Mouse (Mus musculus) induced T-regulatory cell, adult 2 months (primary cell): ENCODE results near the gene Cd79a.
"Not testable (repeated sequence)": the region's sequence is repeated elsewhere in the genome, so short reads cannot be mapped to it uniquely, and the experiment has no call there.

Source experiments
- DNase-seq: peaks from one replicate; pipeline ENCODE4 v3.0.0-alpha.2; 2012; ENCODE audit warnings: low read depth

The Cd79a gene

DNA sequence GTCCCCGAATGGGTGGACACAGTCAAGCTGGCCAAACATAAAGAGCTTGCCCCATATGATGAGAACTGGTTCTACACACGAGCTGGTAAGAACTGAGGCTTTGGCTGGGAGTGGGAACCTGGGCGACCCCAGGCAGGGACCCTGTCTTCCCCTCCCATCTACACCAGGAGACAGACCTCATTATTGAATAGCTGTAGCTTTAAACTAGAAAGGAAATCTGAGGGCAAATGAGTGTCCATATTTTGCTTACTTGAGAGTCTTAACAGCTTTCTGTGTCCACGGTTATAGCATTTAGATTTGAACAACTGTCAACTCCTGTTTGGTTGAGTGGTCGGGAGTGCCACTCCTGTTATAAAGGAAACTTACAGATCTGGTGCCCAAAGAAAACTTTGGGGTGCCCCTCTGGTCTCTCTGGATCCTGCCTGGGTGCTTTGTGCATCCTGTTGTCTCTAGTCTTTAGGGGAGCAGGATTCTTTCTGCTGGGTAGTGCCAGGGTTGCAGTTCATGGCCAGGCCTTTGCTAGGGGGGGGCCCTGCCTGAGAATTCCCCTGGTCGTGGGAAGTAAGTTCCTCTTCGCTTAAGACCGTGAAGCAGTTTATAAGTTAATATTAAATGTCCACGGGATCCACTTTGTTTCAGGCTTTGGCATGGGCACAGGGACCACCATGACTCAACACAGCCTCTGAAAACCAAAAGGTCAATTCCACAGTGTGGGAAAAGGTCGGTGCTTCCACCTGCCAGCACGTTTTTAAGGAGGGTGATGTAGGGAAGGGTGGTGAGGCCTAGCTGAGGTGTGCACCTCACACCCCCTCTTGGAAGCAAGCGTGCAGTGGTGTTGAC lies 11.5 kb upstream of the Cd79a start:
- peak; percentile 29 for DNase-seq

DNA sequence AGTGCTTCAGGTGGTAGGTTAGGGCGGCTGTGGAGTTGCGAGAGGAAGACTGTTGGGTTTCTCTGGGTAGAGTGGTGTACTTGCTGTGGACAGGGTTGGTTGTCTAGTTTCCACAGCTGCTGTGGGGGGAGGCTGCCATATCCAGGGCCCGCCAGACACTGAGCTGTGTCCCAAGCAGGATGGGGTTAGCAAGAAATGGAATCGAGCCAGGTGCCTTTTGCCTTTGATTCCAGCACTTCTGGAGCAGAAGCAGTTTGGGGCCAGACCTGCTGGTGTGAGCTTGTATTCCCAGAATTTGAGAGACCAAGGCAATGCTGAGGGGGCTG lies 10.9 kb upstream of the Cd79a start:
- DNase-seq: no peak

DNA sequence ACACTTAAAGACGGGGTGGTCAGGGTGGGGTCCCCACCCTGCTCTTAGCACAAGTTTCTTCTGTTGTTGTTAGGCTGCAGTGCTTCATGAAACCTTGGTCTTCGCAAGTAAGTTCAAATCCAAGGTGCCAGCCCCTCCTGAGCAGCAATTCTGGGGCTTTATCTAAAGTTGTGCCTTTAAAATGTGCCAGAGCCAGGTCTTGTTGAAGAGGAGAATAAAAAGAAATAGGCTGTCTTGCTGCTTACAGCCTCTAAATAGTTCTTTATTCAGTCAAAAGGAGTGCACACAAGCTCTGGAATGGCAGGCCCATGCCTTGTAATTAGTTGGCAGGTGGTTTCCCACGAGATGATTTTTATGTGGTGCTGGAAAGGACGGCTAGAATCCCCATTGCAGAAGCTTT lies 10.1 kb upstream of the Cd79a start:
- DNase-seq: no peak

DNA sequence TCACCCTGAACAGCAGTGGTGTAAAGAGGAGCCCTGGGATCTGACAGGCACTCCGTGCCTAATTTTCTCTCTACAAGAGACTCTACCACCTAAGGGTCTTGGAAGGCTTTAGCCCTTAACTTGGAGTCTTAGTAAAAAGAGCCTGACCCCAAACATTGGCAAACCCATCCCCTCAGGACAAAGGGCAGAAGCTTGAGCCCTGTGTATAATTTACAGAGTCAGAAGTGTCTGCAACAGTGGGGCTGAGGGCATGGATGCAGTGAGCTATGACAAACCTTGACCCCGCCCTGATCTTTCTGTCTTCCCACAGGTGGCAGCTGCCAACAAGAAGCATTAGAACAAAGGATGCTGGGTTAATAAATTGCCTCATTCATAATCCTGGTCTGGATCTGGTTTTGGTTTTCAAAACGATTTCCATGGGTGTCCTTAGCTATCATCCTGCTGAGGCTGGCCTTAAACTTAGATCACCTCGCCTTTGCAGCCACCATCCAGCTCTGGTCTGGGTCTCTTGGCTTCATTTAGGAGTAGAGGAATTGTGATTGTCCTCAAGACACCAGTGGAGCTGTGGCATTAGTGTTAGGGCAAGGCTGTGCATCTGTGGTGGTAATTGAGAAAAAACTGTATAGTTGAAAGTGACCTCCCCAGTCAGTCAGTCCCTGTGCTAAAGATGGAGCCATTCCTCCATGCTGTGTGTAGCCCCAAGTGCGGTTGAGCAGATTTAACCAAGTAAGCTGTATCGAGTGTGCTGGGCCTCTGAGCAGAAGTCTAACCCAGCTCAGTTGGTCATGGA lies 7.6 kb upstream of the Cd79a start:
- no peak for DNase-seq

GRCm38 (mm10) chr7:24890281-24891216 lies 6.6 kb upstream of the Cd79a start:
- peak; percentile 92 for DNase-seq

DNA sequence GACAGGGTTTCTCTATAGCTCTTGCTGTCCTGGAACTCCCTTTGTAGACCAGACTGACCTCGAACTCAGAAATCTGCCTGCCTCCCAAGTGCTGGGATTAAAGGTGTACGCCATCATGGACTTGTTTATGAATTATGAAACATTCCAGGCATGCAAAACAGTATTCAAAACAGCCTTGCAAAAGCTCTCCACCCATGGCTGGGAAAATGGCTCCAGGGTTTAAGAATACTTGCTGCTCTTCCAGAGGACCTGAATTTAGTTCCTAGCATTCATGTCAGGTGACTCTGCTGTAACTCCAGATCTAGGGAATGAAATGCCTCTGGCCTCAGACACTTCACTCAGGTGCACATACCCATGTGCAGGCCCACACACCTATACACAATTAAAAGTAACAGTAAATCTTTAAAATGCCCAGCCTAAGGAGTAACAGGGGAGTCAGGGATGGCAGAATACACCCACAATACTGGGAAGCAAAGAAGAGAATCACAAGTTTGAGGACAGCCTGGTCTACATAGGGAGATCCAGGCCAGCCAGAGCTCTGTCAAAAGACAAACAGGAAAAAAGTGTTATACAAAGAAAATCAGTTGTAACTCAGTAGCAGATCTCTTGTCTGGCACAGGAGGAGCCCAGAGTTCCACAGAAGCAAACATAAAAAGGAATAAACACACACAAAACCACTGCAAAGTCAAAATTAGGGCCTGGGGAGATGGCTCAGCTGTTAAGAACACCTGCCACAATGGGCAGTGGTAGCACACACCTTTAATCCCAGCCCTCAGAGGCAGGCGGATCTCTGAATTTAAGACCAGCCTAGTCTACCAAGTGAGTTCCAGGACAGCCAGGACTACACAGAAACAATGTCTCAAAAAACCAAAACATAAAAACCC lies 5.7 kb upstream of the Cd79a start:
- no peak for DNase-seq

DNA sequence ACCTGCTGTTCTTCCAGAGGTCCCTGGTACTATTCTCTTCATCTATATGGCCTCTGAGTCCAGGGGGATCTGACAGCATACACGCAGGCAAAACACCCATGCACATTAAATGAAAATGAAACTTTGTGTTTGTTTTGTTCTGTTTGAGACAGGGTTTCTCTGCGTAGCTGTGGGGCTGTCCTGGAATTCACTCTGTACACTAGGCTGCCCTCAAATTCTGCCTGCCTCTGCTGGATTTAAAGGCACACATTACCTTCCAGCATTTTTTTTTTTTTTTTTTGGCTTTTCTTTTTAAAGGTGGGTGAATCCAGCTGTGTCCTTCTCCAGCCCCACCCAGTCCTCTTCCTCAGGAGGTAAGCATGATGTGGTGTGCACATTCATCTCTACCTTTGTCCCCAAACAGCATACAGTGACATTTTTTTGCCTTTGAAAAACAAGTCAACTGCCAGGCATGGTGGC lies 5.0 kb upstream of the Cd79a start:
- DNase-seq: peak; percentile 63

DNA sequence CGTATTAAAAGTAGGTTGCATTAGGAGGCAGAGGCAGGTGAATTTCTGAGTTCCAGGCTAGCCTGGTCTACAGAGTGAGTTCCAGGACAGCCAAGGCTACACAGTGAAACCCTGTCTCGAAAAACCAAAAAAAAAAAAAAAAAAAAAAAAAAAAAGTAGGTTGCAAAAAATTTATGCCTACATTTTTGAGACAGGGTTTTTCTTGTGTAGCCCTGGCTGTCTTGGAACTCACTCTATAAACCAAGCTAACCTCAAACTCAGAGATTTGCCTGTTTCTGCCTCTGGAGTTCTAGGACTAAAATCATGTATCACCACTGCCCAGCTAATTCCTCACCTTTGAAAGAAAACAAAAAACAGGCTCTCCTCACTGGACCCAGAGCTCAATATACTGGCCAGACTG lies 1.4 kb upstream of the Cd79a start:
- not testable (repeated sequence) for DNase-seq

DNA sequence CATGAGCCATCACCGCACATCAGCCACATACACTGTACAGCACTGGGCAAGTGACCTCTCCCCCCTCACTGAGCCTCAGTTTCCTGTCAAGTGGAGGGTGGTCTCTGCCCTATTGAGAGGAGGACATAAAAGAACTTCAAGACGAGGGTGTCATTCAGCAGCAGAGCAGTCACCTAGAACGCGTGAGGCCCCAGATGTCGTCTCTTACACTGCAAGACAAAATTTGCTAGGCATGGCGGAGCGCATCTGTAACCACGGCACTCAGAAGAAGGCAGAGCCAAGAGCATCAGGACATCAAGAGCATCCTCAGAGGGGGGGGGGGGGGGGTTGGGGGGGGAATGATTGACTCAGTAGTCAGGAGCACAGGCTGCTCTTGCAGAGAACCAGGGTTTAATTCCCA lies 912 bp upstream of the Cd79a start:
- no peak for DNase-seq

DNA sequence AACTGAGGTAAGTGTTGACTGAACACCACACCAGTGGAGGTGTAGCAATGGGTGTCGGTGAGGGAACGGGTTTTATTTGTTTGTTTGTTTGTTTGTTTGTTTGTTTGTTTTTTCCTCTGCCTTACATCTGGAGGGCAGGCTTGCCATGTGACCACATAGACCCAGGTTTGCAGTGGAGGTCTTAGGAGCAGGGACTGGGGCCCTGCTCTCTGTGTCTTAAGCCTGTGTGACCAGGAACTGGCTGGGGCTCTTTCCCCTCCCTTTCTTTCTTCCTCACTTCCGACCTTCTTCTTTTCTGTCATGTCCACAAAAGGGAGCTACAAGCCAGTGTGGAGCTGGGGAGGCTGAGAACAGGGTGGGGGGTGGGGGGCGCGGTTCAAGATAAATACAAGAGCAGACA lies 778 bp downstream of the Cd79a start:
- DNase-seq: no peak

DNA sequence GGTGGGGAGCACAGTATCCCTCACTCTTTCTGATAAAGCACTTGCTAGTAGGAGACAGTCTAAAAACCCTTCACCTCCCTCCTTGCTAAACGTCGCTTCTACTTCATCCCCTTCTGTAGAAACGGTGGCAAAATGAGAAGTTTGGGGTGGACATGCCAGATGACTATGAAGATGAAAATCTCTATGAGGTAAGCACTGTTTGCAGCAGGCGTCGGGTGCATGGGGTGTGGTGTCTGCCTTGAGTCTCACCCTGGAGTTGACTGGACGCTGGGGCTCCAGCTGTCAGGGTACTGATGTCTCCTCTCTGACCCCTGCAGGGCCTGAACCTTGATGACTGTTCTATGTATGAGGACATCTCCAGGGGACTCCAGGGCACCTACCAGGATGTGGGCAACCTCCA lies 3.9 kb downstream of the Cd79a start:
- peak; percentile 55 for DNase-seq

GRCm38 (mm10) chr7:24901842-24902241 lies 4.7 kb downstream of the Cd79a start:
- peak; percentile 86 for DNase-seq

GRCm38 (mm10) chr7:24902264-24902629 lies 5.1 kb downstream of the Cd79a start:
- no peak for DNase-seq

DNA sequence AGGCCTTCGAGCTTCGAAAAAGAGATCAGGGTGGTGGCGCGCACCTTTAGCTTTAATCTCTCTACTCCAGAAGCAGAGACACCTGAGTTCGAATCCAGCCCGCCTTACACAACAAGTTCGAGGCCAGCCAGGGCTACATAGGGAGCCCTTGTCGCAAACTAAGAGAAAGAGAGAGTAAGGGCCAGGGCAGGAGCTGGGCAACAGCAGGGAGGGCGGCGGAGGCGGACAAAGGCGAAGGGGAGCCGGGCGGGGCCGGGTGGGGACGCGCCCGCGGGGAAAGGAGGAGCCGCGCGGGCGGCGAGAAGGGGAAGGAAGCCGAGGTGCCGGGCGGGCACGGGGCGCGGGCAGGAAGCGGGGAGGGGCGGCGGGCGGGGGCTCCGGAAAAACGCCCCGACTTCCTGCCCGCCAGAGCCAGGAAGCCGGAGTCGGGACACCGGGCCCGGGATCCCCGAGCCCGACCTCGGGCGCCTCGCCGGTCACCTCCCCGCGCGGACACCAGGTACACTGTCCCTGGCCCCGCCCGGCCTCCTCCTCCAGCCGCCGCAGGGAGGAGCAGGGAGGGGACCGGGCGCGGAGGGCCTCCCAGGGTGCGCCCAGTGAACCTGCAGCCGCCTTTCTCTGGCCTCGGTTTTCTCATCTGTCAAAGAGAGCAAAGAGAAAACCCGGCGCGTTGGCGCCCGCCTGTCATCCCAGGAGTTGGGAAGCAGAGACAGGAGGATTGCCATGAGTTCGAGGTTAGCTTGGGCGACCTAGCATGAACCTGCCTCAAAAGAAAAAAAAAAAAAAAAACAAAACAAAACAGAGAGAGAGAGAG lies 5.7 kb downstream of the Cd79a start, which contains the start of gene Arhgef1:
TSS of gene Arhgef1 (plus strand) at position 283 of the 814 bp plus-strand sequence.
- peak; percentile 89 for DNase-seq

DNA sequence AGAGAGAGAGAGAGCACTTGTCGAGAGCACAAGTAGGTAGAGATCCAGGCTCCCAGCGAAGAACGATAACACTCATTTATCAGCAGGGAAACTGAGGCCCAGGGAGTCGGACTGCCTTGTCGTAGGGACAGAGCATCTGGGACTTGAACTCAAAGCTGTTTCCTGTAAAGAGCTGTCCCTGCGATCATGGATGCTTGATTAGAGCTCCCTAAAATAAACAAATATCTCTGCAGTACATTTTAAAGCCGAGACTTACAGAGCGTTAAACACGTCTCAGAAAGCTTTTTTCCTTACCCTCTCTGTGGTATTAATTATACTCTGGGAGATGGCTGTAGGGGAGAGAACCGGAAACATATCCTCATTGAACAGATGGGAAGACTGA lies 6.3 kb downstream of the Cd79a start:
- no peak for DNase-seq

GRCm38 (mm10) chr7:24904070-24904483 lies 6.9 kb downstream of the Cd79a start:
- DNase-seq: peak; percentile 98

GRCm38 (mm10) chr7:24904936-24905335 lies 7.8 kb downstream of the Cd79a start:
- peak; percentile 87 for DNase-seq

DNA sequence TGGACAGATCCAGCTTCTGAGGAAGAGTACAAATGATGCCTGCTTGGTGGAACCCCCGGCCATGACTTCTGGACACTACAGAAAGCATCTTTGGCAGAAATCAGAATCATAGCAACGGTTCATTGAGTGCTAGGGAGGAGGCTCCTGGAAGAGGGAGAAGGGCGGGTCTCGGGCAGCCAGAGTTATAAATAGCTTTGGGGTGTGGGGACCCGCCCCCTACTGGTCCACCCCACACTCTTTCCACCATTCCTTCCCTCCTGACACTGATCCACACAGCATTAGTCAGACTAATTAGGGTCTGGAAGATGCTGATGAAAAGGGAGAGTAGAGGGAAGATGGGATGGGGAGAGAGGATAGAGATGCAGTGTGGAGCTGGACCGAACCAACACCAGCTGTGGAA lies 9.4 kb downstream of the Cd79a start:
- peak; percentile 71 for DNase-seq

- peak; percentile 91 for DNase-seq
Measured at GRCm38 (mm10) chr7:24907211-24907748, 10.1 kb downstream of the Cd79a start.

DNA sequence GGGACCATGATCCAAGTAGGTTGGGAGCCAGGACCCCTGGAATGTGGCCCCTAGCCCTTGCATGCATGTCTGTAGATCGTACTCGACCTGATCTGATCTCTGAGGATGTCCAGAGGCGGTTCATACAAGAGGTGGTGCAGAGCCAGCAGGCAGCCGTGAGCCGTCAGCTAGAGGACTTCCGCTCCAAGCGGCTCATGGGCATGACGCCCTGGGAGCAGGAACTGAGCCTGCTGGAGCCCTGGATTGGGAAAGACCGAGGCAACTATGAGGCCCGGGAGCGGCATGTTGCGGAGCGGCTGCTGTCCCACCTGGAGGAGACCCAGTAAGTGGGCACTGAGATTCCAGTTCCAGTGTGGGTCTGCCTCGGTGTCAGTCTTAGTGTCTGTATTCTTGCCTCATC lies 15.3 kb downstream of the Cd79a start:
- DNase-seq: no peak
